Mouse (Mus musculus): ENCODE measurements at regions not wholly inside any gene's neighbourhood (a gene's known extent, or its start where the extent isn't known, plus 50 kb on each side); places are given as distances from the start of the nearest gene placed in this dataset.

DNA sequence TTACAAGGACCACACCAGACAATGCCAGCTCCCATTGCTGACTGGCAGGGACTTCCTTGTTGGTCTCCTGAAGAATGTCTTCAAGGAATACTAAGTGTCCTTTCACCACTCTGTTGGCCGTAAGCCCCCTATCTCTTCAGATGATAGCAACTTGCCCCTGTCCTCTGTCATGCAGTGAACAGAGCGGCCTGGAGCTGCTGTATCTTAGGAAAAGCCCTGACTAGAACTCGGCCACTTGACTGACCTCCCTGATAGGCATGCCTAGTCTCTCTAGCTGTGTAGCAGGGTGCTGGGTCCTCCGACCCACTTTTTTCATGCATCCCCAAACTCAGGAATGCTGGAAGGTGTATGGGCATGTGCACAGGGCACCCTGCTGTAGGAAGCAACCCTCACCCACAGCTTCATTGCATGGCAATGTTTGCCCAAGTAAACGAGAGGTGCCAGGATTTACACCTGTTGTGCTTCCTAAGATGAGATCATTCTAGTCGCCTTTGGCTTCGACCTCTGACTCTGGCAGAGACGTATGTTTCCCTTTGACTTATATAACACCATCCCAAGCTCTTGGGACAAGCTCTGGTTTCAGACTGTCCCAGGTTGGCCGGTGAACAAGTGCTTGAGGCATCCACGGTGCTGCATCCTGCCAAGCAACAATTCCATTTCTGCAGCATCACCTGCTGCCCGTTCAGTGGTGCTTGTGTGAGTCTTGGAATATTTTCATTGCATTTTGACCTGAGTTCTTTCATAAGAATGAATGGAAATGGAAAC, 145.1 kb downstream of the Zfp36l1 start:
- DNase-seq (ENCODE audit: low spot score): peak; percentile 2

DNA sequence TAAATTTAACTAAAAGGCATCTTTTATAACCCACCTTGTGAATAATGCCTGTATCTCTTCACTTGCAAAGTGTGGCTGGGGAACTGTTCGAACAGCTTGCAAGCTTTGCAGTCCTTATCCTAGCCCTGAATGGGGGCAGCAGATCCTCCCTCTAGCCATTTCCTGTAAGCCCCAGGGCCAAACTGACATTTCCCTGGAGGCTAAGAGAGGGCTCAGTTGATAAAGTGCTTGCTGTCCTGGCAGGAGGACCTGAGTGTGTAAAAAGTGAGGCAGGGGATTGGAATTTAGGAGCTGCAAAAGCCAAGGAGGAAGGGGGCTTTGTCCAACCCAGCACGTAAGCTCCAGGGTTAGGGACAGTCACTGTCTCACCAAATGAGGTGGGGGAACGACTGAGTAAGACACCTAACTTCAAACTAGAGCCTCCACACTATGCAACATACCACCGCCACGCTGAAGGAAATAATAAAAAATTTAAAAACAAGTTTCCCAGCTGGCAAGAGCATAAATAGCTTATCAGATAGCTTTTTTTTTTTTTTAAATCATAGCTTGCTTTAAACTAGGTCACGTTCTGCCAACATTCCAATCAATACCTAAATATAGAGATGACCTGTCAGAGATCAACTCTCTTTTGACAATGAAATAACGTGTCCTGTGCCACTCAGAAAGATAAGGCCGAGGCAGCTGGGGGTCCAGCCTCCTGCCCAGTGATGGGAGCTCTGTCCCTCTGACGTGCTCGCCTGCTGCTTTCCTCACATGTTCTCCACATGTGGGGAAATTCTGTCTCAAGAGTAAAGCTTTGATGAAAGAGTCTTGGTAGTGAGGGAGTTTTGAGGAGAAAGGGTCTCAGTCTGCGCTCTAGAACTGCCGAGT, 146.0 kb downstream of the Zfp36l1 start:
- peak; percentile 32 for DNase-seq (ENCODE audit: low spot score)

DNA sequence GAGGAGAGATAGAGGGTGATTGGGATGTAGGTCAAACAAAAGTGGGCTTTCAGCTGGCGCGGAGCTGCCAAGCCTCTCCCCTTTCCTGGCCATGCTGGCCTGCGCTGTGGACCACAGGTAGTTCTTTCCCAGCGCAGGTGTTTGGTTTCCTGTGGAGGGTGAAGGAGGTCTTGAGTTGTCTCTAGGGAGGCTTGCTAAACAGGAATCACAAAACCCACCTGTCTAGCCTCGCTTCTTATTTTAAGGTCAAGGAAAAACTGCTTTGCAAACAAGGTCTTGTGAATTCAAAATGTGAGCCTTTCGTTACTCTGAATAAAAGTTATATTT, 146.6 kb downstream of the Zfp36l1 start:
- DNase-seq (ENCODE audit: low spot score): no peak

DNA sequence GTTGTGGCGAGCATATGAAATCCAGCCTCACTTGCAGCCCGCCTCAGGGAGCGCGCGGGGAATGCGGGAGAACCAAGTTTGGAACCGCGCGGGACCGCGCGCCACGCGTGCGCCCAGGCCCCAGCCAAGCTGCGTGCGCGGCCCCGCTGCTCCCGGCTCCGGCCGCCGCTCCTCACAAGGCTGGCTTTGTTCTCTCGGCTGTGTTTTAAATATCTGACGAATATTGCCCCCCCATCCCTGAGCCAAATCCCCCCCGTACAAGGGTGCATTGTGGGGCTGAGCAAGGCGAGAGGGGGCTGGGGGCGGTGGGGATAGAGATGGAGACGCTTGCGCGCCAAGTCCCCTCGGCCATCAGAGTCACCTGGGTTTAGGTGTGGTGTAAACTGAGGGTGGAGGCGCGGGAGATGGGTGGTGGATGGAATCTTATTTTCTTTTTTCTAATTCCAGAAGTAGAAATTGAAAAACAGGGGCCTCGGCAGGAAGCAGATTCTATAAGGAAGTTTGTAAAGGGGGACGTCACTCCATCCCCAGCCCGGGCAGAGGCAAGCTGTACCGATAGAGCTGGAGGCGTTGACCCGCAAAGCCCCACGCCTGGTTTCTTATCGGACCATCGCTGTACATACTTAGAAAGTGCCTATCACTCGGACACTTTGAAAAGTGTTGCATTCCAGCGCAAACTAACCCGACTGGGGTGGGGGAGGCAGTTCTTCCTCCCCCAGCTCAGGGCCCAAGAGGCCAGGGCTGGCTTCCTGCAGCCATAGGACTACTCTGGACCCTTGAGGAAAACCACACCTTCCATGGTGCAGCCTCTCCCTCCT, 147.1 kb downstream of the Zfp36l1 start:
- DNase-seq (ENCODE audit: low spot score): no peak

DNA sequence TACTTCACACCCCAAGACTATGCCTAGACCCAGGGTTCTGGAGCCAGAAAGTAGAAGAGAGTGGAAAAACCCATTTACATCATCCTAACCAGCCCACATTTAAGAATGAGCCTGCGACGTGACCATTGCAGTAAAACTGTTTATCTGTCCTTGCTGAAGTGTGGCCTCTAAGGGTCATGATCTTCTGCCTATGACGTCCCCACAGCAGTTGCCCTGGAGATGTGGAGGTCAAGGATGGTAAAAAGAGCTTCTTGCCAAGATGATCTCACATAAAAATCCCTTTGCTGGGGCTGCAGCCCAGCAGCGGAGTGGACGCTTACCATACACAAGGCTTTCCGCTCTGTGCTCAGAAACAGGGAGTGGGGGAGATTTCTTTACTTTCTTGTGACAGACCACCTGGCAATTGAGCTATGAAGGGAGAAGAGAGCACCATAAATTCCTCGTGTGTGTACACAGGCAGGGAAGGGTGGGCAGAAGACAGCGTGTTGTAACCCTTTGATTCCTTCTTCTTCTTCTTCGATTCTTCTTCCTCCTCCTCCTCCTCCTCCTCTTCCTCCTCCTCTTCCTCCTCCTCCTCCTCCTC, 149.3 kb downstream of the Zfp36l1 start:
- DNase-seq (ENCODE audit: low spot score): peak; percentile 57

DNA sequence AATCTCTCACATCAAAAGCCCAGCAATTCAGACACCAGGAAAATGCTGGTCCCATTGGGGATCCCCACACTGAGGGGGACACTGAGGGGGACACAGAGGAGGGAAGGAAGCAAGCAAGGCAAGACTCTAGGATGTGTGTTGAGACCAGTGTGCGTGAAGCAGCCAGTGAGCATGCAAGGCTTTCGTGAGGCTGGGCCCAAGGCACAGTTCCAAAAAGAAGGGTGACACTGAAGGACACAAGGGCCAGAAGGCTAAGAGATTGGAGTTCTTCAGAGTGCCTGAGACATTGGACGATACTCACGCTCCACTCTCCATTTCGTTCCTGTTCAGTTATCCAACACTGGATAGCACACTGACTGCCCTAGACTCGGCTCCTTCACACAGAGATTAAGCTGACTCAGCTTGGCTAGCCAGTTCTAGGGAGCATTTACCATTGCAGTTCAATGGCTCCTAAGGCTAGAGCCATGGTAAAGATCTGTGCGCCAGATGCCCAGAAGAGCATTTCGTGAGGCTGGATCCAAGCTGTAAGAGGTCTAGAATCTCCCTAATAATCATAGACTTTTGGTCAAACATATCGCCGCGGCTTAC, 150.1 kb downstream of the Zfp36l1 start:
- DNase-seq (ENCODE audit: low spot score): no peak

DNA sequence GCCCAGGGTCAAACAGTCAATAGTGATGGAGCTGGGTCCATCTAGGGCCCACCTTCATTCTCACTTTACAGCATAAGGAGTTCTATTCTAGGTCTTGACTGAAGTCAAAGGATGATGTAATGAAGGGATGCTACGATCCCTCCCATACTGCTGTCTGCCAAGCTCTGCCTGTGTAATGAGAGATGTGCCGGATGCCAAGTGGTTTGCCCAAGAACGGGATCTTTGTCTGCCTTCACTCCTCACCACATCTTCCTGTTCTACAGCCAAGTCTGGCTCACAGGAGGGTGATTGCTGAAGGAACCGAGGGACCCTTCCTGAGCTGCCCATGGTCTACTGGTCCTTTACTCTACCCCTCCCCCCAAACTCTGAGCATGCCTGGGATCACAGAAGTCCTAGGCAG, 150.9 kb downstream of the Zfp36l1 start:
- no peak for DNase-seq (ENCODE audit: low spot score)

DNA sequence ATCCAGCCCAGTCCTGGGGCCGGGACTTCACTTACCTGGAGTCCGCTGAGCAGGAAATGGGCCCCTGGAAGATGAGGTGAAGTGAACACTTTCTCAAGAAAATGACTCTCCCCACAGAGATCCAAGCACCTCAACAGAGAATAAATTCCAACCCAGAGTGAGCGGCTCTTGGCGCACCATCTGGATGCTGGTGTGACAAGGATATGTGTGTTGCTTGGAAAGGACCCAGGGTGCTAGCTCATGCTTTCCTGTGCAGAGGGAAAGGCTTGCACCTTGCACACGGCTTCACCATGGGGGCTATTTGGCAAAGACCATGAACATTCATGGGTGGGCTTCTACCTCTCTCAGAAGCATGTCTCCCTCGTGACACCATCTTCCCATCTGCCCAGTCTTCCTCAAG, 151.7 kb downstream of the Zfp36l1 start:
- no peak for DNase-seq (ENCODE audit: low spot score)

DNA sequence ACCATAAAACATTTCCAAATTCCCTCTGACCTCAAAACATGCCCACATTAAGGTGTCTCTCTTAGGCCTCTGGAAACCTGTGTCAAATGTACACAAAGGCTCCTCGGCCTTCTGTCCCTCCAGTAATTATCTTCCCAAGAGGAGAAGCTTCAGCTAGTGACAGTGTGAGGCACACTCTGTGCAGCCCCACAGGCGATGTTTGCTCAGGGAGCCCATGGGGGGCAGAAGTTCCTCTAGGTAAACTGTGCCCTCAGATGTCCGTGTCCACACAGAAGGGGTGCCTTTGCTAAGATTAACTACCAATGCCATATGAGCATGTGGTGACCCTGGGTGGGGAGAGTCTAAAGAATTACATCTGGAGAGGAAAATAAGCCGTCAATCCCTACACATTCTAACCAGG, 152.4 kb downstream of the Zfp36l1 start:
- DNase-seq (ENCODE audit: low spot score): no peak

DNA sequence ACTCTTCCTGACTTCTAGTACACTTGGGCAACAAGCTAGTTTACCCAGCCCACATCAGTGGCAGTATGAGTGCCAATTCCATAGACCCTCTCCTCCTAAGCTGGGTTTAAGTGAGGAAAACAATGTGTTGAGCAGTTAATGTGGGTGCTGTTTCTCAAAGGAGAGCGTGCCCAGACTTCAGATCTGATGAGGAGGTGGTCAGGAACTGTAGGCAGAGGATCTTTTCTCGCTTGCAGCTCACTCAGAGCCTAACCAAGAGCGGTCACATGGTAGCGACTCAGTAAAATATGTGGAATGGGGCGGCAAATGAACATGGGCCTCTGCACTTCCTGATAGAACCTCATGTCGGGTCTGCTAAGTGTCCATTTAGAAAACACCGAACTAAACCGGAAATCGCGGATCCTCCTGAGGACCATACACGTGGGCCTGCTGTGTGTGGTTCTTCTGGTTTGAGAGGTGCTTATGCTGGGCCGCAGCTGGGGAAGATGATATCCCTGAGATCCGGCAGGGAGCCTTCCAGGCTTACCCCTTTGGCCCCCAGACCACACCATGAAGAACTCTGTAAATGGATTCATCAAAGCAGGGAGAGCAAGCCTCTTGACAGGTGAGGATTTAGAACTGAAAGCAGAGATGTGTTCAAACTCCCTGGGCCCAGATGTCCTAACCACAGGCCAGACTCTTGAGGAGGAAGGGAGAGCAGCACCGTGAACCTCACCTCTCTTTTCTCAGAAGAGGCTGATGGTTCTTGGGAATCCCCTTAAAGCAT, 153.1 kb downstream of the Zfp36l1 start:
- no peak for DNase-seq (ENCODE audit: low spot score)

DNA sequence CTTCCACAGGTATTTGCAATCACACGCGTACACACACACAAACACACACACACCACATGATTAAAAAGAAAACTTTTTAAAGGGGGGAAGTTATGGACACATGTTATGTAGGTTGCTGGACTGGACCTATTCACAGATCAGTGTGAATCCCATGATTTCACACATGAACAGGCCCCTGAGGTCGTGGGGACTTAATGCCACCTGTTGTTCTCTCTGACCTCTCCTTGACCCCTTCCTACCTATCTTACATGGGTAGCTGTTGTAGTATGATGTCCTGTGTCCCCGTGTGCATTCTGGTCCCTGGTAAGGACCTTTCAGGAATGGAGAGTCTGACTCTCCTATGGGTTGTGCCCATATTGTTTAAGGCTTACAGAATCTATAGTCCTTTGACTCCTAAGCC, 155.6 kb downstream of the Zfp36l1 start:
- no peak for DNase-seq (ENCODE audit: low spot score)

DNA sequence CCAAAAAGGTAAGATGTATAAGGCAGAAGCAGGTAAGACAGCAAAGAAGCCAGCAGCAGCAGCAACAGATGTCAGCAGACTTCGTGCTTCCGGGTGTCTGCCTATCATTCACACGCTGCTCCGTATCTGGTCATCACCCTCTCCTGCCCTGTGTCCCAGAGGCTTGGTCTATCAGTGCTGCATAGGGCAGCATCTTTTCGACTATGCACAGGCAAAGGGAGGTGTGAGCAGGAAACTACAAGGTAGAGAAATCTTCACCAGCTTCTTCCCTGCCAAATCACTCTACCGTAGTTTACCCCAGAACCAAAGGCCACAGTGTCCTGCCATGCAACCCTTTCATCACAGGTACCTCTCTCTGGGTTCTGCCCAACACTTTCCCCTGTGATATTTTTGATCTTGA, 156.5 kb downstream of the Zfp36l1 start:
- no peak for DNase-seq (ENCODE audit: low spot score)

DNA sequence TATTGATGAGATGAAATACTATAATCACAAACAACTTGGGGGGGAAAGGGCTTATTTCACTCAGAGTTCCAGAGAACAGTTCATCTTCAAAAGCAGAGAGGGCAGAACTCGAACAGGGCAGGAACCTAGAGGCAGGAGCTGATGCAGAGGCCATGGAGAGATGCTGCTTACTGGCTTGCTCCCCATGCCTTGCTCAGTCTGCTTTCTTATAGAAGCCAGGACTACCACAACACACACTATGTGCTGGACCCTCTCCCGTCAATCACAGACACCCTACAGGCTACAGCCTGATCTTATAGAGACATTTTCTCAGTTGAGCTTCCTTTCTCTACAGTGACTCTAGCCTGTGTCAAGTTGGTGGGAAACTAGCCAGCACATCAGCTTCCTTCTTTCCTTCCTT, 157.3 kb downstream of the Zfp36l1 start:
- DNase-seq (ENCODE audit: low spot score): peak; percentile 0

DNA sequence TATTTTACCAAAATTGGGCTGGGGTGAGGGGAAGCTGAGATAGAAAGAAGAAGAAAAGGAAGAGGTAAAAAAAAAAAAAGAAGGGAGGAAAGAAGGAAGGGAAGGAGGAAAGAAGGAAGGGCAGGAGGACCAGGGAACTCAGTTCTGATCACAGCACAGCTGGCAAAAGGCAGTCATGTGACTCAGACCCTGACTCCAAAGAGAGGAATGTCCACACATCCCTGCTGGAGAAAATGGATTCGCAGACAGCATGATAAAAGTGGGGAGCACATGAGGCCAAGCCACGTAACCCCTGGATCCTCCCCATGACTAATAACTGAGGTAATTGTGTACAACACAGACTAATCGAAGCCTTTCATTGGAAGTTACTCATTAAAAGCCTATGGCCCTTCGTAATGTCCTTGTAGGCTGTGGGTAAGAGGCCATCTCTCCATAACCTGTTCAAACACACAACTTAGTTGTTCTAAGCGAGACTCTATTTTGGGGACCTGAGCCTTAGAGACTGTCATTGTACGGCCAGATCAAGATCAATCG, 162.2 kb downstream of the Zfp36l1 start:
- no peak for DNase-seq (ENCODE audit: low spot score)

DNA sequence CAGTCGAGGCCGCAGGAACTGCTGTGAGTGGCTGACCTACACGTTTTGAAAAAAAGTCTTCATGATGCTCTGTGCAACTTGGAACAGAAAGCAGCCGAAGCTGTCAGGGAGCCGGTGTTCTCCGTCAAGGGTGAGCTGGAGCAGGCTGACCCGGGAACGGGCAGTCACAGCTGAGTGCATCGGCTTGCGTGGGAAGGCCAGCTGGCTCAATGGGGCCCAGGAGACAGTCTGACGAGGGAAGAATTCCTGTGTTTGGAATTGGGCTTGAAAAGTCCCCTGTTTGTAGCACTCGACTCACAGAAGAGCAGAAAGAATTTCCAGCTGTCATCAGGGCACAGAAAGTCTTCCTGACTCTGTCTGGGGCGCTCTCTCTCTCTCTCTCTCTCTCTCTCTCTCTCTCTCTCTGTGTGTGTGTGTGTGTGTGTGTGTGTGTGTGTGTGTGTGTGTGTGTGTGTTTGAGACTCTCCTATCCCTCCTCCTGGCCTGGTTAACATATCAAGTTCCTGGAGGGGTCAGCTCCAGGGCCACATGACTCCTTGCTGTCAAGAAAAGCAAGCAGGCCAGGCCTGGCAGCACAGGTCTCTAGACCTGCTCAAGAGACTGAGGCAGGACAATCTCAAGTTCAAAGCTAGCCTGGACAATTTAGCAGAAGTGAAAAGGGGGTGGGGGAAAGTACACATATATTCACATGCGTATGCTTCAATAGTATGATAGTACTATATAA, 163.6 kb downstream of the Zfp36l1 start:
- DNase-seq (ENCODE audit: low spot score): peak; percentile 88

DNA sequence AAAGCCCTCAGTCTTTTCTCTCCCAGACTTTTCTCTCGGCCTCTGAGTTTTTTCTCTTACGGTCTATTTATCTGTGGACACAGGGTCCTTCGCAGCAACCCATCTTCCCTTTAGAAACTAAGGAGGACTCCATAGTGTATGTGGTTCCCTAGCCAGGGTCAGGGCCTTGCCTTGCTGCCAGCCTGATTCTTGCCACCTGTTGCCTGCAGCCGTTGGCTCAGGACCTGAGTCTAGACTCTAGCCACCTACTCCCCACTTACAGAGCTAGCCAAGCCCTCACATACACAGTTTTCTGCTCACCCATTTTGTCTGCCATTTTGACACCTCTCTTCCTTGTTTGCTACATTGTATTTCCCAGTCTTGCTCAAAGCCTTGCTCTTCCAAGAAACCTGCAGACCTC, 165.2 kb downstream of the Zfp36l1 start:
- no peak for DNase-seq (ENCODE audit: low spot score)

DNA sequence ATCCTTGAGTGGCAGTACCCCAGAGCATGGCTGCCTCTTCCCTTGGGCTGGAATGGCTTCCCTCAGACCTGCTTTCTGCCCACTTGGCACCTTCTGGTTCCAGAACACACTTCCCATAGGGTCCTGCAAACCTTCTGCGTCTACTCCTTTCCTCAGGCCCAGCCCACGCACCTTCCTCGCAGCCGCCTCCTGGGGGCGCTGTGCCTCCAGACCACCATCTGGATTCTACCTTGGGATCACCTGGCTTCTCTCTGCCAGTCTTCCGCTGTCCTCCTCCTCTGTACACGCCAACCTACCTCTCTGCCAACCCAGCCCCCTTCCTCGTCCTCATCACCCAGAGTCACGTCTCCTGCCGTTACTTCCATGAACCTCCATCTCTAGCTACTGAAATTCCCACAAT, 166.0 kb downstream of the Zfp36l1 start:
- no peak for DNase-seq (ENCODE audit: low spot score)

DNA sequence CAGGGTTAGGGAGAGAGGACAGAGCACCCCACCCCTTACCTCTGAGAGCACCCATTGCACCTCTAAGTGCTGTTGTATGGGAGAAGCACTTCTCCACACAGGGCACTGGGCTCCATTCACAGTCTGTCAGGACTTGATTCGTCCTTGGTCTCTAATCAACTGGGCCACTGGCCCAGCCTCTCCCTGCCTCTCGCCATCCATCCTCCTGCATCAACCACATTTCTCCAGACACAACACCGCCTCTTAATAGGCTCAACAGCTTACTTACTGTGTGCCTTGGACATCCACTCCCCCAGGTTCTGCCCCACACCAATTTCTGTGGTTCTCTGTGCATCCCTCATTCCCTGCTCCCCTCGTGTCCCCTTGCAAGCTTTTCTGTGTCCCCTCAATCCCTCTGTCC, 166.9 kb downstream of the Zfp36l1 start:
- peak; percentile 66 for DNase-seq (ENCODE audit: low spot score)

DNA sequence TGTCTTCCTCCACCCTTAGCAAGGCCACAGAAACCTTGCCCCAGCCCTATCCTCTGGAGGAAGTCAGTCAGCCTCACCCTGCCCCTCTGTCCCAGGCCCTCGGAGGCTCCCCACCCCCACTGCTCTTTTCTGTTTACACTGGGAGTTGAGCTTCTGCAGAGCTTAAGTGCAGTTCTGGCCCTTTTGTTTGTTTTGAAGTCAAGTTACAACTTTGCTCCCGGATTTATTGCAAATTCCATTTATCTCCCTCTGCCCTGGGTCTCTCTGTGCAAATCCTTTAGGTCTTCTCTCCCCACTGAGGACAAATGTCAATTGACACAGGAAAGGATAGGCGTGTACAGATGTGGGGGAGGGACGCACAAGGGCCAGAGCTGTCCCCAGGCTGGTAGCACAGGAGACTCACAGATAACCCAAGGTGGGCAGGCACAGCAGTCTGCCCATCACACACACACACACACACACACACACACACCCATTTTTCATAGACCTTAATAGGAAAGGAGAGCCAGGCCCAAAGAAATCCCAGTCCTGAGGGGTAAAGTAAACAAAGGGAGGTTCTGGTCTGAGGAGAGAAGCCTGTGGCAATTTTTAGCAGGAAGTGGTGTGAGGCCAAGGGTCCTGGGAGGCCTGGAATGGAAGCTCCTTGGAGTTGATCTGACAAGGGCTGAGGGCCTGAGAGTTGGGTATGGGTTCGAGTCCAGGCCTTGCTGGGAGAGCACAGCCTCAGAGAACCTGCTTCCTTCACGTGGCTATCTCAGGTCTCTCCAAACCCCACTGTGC, 167.9 kb downstream of the Zfp36l1 start:
- DNase-seq (ENCODE audit: low spot score): peak; percentile 69
